Mouse (Mus musculus) olfactory bulb, adult 2 months (tissue): Measurements from ENCODE around the gene Dmrtb1.

Experiments used
- CTCF ChIP-seq: fragments of 200-500 bp; IDR thresholded peaks from 2 replicates; pipeline ENCODE4 v1.5.1; 2012; ENCODE audit warnings: low read depth, mild to moderate bottlenecking, low read length, moderate library complexity; ENCODE audit not compliant: insufficient read depth
- POLR2A ChIP-seq: fragments of 200-500 bp; IDR thresholded peaks from 2 replicates; pipeline ENCODE4 v1.6.1; 2012; ENCODE audit warnings: mild to moderate bottlenecking, low read depth, low read length, moderate library complexity; ENCODE audit not compliant: insufficient read depth

GRCm38 (mm10) chr4:107699271-107699670, 15.2 kb upstream of the Dmrtb1 start:
- TF ChIP-seq CTCF (no peak), POLR2A (no peak)
